Mouse (Mus musculus) common myeloid progenitor, adult 5-6 weeks (primary cell): ENCODE measurements around the gene Fam240a. TPM values are rescaled to one million over a fixed set of nuclear protein-coding genes. Genes with fewer than 3 reads are reported as not detected.
A peak's percentile ranks its signal among the peaks of the same experiment; 100 is the strongest.

ENCODE experiments used
- ATAC-seq: replicated peaks from 2 replicates; pipeline ENCODE4 v1.8.0; 2016; ENCODE audit warnings: low read depth, mild to moderate bottlenecking, moderate TSS enrichment, inconsistent platforms; ENCODE audit not compliant: poor library complexity, severe bottlenecking
- total RNA-seq: library from RNA; stranded (forward); fragments of 200-1000, 187-1606 nt; gene quantifications from 2 replicates; pipeline ENCODE4 v1.2.3, GENCODE M21; 2017

The Fam240a gene
- total RNA-seq, 1 experiment from 2014 or later: not detected

DNA sequence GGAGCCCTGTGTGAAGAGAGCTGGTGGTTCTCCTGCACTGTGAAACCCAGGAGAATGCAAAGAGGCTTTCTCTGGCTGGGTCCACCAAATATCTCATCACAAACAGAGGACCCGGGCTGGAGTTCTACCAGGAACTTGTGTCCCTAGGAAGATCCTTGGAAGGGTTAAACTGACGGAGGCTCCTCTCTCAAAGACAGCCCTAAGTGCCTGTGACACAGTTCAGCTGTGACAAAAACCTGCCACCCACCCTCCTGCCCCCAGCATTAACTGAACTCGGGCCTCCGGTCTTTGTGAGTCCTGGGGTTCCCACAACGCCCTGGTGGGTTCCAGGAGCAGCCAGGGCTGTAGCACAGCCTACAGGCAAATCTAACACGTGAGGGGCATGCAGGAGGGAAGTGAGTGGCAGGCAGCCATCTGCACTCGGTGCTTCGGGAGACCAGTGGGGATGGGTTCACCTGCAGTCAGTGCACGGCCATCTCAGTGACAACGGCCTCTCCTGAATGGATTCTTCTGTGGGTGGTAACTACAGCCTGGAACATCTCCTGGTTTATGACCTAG, 17.1 kb downstream of the Fam240a start:
- ATAC-seq: no peak

DNA sequence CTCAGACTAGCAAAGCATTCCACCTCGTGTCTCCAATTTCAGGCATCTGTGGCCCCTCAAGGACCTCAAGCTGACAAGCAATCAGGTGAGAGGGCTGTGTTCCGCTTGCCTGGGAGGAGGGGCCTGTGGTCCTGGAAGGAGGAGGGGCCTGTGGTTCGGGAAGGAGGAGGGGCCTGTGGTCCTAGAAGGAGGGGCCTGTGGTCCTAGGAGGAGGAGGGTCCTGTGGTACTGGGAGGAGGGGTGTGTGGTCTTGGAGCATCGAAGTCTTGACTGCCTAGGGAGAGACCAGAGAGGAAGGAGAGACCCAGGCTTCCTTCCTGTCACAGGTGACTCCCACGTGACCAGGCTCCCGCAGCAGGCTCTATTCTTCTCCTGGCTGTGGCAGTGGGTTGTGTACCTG, 20.1 kb downstream of the Fam240a start:
- peak; percentile 76 for ATAC-seq

GRCm38 (mm10) chr9:110895994-110896393, 20.7 kb downstream of the Fam240a start:
- no peak for ATAC-seq

DNA sequence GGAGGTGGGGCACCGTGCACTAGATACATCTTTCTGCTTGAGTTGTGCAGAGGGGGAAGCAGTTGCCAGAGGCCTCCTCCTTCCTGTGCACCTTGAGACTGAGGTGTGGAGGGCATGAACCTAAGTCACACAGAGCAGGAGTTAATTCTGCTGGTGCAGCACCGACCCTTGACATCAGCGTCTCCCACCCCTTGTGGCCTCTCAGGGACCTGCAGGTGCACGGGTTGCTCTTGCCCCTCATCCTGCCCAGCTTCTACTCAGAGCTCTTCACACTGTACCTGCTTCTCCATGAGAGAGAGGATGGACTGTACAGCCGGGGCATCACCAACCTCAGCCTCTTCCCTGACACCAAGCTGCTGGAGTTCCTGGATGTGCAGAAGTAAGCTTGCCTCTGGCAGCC, 21.2 kb downstream of the Fam240a start:
- no peak for ATAC-seq

DNA sequence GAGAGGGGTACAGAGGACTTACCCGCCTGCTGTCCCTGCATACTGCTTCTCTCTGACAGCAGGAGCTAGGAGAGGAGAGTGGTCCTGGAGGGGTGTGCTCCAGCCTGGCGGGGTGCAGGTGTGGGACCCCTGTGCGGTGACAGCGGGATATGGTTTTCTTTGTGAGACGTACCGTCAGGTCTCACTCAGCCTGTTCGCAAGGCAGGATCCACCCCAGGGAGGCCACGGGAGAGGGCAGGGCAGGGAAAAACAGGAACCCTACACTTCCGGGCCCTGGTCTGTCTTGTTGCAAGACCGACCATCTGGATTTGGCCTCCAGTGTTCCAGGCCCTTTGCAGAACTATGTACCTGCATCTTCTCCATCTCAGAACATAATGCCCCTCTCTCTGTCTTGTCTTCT, 23.2 kb downstream of the Fam240a start:
- no peak for ATAC-seq

DNA sequence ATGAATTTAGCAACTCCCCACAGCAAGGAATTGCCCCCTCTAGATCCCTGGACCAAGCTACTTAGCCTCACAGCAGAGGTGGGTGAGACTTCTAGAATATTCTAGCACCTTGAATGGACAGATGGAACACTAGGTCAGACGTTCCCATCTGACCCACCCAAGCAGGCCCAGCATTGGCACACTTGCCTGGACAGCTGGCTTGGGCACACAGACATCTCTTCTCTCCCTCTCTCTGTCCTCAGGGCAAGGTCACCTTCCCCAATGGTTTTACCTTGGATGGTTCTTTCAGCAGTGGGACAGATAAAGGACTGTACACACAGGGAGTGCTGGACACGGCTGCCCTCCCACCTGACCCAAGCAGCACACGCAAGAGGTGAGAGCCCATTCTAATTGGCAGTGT, 24.1 kb downstream of the Fam240a start:
- ATAC-seq: no peak

- peak; percentile 39 for ATAC-seq
These were observed 25.4 kb downstream of the Fam240a start for GRCm38 (mm10) chr9:110891077-110891828.

DNA sequence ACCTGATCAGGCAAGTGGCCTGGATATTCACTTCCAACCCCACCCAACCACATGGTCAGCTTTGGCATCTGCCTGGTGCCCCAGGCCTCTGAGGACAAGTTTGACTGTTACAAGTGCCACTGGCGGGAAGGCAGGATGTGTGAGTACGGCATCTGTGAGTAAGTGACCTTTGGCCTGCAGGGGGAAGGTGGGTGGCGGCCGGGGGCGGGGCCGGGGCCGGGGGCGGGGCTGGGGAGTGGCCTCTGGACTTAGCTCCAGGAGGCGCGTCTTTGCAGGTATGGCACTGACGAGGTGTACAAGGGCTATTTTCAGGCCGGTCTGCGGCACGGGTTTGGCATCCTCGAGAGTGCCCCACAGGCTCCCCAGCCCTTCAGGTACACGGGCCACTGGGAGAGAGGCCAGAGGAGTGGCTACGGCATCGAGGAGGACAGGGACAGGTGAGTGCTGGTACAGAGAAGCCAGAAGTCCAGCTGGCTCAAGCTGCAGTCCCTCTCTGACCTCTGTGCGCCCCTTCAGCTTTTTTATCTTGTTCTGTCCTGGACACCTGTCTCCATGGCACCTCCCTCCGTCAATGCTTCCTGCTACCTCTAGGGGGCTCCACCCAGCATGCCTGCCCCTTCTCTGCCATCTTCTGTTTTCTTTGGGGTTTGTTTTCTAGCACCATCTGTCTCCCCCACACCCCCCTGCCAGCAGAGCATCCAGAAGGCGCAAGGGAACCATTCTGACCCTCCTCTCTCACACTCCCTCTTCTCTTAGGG, 26.5 kb downstream of the Fam240a start:
- ATAC-seq: no peak

GRCm38 (mm10) chr9:110888935-110889334, 27.7 kb downstream of the Fam240a start:
- no peak for ATAC-seq

DNA sequence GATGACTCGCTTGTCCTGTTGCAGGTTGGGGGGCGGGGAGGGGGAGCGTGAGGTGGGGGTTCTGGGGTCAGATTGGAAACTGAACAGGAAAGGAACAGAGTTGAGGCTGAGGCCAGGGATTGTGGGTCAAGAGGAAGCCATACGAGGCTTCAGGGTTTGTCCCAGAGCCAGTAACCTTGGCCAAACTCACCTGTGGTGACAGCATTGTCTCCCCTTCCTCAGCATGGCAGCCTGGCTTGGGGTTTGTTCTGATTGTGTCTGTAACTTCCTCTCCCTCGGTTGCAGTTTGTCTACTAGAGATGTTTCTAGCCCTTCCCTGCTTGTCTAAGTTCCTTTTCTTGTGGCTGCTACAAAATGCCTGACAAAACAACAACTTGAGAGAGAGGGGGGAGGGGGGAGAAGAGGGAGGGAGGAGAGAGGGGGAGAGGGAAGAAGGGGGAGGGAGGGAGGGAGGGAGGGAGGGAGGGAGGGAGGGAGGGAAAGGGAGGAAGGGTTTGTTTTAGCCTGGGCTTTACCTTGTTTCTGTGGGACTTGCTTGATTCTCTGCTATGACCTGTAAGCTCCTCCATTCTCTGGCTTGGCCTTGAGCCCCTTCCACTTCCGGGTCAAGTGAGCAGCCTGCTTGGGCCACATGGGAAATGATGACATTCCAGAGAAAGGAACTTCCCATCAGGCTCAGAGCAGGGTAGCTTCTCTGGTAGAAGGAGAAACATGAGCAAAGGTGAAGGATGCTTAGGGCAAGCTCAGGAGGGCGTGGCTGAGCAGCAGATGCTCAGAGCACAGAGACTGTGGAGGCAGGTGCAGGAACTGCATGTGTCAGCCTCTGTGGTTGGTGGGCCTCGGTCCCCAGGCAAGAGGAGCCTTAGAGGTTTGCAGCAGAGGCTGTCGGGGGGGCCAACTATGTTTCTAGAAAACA, 29.0 kb downstream of the Fam240a start:
- no peak for ATAC-seq

- ATAC-seq: no peak
These were observed 34.7 kb downstream of the Fam240a start for GRCm38 (mm10) chr9:110881953-110882352.

DNA sequence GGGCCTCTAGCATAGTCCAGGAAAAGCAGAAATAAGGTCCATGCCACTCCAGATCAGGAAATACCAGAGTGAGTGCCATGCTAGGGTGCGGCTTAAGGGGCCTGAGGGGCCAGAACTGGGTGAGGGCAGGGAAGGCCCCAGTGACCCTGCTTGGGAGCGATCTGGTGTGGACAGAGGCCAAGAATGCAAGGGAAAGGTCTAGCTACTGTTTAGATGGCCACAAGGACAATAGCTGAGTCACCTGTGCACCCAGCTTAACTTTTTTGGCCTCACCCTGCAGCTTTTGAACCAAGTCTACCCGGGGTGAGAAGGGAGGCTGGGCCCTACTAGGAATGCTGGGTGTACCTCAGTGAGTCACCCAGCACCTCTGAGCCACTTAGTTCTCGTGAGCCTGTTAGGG, 35.9 kb downstream of the Fam240a start:
- no peak for ATAC-seq

GRCm38 (mm10) chr9:110879998-110880561, 36.6 kb downstream of the Fam240a start, which contains the start of gene Tmie:
TSS of gene Tmie (minus strand) at chr9:110880113.
- ATAC-seq: peak; percentile 43

- no peak for ATAC-seq
These were observed 37.3 kb downstream of the Fam240a start, which contains the start of gene Als2cl for GRCm38 (mm10) chr9:110879191-110879920. TSS of gene Als2cl (plus strand) at chr9:110879870.

- ATAC-seq: peak; percentile 16; the same call in 1 of the 2 replicates
These were observed 38.8 kb downstream of the Fam240a start for GRCm38 (mm10) chr9:110877888-110878287.

DNA sequence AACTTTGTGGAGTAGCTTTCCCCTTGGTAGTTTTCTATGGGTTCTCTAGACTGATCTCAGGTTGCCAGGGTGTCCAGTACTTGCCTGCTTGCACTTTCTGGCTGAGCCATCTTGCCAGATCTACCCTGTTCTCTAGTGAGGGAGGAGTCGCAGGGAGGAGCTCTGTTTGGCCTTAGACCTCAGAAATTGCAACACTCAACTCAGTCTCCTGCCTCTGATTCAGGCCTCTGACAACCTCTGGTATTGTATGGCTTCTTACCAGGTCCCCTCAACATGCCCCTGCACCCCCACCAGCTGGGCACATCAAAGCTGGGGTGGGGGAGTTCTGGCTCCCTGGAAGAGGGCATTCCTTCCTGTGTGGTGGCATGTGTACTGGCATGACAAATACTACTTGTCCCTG, 39.3 kb downstream of the Fam240a start:
- ATAC-seq: peak; percentile 26

- no peak for ATAC-seq
These were observed 41.4 kb downstream of the Fam240a start for GRCm38 (mm10) chr9:110875288-110875695.

DNA sequence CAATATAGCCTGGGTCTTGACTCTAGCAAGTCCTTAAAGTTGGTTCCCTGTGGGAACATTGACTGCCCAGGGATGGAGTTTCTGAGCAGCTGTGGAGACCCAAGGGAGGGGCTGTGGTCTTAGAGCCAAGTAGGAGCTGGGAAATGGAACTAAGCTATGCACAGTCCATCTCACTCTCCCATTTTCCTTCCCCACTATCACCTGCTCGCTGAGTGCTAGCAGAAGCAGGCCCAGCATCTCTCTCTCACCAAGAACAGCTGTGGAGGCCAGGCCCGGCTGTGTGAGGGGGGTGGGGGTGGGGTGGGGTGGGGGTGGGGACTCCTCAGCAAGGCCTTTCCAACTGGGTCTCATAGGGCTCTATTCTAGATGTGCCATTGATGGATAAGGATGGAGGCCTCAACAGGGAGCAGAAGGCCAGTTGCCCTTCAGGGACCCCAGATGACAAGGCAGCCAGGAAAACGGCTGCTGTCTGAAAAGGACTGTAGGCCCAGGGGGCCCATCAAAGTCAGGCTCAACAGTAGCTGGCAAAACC, 41.9 kb downstream of the Fam240a start:
- no peak for ATAC-seq
